Mouse (Mus musculus): ENCODE data around the gene Cfb.
"Not testable (repeated sequence)": the region's sequence is repeated elsewhere in the genome, so short reads cannot be mapped to it uniquely, and the experiment has no call there.

The Cfb gene

DNA sequence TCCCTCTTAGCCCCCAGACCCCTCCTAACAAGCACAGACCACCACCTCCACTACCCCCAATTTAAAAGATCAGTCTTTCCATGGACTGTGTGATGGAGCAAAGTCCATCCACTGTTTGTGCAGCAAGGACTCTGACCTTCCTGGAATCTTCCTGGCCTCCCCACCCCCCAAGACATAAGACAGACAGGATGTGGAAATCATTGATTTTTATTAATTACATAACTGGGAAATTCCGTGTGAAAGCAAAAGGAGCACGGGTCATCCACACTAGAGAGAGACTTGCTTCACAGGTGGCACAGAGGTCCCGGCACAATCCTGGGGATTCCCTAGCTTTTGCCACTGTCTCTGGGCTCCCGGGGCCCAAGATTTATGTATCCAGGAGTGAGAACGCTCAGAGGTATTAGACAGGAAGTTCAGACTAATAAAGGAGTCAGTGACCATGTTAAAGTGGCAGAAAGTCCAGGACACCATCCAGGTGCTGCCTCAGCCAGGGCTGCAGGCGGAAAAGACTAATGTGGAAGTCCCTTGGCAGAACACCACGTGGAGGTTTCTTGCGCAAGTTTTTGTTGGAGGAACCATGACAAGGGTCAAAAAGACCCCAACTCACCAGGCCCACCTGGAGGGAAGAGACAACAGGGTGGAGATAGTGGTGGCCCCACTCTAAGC, at the start of gene Cfb:
Gene Cfb, minus strand, starts transcription at position 103 of the 666 bp plus-strand sequence.
- DNase-seq (ENCODE audit: low spot score) = no peak

DNA sequence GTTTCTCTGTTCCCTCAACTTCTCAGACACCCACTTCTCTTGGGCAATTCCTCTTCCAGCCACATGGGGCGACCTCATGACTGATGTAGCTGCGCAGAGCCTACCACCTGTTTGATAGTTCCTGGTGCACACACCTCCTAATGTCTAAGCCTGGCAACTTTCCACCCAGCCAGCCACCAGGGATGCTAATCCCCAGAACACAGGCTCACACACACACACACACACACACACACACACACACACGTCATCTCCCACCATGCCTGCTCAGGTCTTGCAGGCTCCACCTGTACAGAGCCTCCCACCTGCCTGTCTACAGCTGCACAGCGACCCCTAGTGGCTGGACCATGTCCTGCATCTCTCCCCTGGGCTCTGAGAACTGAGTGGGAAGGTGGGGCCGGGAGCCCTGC, 49.6 kb upstream of the Cfb start:
- peak; percentile 77 for DNase-seq (ENCODE audit: low spot score)

DNA sequence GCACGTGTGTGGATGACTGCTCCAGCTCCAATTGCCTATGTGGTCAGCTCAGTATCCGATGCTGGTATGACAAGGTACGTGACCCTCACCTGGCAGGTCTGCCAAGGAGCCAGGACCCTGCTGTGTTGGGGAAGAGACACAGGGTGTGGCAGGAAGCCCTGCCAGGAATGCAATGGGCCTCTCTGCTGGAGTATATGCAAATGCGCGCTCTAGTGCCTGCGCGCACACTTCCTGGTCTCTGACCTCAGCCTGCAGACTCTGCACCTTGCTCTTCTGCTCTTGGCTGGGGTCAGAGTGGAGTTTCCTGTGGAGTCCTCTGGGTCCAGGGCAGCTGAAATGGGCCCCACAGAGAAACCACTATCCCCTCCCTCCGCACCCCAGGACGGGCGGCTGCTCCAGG, 48.7 kb upstream of the Cfb start:
- DNase-seq (ENCODE audit: low spot score) = no peak

DNA sequence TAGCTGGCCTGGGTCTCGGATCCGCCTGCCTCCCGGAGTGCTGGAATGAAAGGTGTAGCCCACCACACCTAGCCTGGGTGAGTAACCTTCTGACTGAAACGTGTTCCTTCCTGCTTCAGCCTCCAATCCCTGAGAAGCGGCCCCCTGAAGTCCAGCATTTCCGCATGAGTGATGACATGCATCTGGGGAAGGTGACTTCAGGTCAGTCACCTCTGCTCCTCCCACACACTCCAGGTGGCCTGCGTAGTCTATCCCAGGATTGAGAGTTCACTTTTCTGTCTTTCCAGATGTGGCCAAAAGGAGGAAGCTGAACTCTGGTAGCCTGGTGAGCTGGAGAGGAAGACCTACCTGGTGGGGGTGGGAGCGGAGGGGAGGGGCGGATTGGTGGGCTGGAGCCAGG, 40.6 kb upstream of the Cfb start:
- no peak for DNase-seq (ENCODE audit: low spot score)

GRCm38 (mm10) chr17:34901948-34902347, 39.6 kb upstream of the Cfb start:
- not testable (repeated sequence) for DNase-seq (ENCODE audit: low spot score)

- DNase-seq (ENCODE audit: low spot score) = not testable (repeated sequence)
Measured at GRCm38 (mm10) chr17:34900826-34901225, 38.5 kb upstream of the Cfb start.

- DNase-seq (ENCODE audit: low spot score) = no peak
Measured at GRCm38 (mm10) chr17:34899890-34900243, 37.5 kb upstream of the Cfb start.

- DNase-seq (ENCODE audit: low spot score) = no peak
Measured at GRCm38 (mm10) chr17:34899053-34899889, 37.0 kb upstream of the Cfb start.

DNA sequence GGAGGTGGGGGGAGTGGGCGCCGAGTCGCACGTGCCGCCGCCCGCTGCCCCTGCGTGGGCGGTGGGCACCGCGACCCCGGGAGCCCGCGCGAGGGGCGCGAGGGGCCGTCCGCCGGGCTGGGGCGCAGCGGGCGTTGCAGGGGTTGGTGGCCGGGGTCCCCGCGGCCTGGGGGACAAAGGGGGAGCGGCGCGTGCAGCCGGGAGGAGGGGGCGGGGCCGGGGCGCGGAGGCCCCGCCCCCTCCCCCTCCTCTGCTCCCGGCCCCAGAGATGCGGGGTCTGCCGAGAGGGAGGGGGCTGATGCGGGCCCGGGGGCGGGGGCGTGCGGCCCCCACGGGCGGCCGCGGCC, 36.4 kb upstream of the Cfb start:
- no peak for DNase-seq (ENCODE audit: low spot score)

- DNase-seq (ENCODE audit: low spot score) = peak; percentile 58
Measured at GRCm38 (mm10) chr17:34898160-34898586, 35.9 kb upstream of the Cfb start, which contains the start of the genes C2 and Ehmt2. C2 (minus strand) TSS chr17:34898265. Ehmt2 (plus strand) TSS chr17:34898469.

DNA sequence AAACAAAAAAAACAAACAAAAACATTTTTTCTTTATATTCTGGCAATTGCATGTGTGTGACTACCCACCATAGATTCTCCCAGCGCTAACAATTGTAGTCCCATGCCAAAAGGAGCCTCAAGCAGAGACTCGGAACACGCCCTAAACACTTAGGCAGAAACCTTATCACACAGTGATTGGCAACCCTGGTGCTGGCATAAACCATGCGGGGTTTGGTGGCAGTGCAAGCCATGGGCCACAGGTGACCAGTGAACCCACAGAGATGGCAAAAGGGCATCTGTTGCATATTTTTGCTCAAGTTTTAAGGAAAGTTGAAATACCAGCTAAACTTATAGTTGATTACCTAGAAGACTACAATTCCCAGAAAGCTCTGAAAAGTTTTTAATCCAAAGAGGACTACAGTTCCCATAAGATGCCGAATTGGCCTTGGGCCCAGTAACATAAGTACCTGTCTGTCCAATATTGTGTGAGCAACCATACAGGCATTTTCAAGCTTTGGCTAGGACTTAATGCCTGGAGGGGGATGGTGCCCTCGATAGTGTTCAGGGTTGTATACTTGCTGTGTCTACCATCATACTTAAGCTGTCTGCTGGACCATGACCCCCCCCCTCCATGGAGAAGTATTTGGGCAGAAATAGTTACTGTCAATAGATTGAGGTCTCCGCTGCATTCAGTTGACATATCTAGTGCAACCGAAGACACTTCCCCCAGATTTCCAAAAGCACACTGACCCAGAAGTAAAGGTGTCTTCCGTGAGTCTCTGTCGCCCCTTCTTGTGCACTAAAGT, 35.2 kb upstream of the Cfb start:
- DNase-seq (ENCODE audit: low spot score) = no peak

DNA sequence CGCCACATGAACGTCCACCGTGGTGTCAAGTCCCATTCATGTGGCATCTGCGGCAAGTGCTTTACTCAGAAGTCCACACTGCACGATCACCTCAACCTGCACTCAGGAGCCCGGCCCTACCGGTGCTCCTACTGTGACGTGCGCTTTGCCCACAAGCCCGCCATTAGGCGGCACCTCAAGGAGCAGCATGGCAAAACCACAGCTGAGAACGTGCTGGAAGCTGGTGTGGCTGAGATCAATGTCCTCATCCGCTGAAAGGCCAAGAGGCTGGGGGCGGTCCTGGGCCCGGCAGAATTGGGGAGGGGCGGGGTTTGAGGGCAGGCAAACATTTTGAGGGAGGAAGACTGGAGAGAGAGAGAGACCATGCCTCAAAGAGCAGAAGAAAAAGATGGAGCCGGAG, 34.0 kb upstream of the Cfb start:
- no peak for DNase-seq (ENCODE audit: low spot score)

DNA sequence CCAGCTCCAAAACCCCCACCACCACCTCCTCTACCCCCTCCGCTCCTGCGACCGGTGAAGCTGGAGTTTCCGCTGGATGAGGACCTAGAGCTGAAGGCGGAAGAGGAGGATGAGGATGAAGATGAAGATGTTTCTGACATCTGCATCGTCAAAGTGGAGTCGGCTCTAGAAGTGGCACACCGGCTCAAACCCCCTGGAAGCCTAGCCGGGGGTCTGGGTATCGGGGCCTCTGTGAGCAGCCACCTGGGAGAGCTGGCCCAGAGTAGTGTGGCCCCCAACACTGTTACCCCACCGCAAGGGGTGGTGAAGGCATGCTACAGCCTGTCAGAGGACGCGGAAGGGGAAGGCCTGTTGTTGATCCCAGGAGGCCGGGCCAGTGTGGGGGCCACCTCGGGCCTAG, 33.4 kb upstream of the Cfb start:
- DNase-seq (ENCODE audit: low spot score) = no peak

DNA sequence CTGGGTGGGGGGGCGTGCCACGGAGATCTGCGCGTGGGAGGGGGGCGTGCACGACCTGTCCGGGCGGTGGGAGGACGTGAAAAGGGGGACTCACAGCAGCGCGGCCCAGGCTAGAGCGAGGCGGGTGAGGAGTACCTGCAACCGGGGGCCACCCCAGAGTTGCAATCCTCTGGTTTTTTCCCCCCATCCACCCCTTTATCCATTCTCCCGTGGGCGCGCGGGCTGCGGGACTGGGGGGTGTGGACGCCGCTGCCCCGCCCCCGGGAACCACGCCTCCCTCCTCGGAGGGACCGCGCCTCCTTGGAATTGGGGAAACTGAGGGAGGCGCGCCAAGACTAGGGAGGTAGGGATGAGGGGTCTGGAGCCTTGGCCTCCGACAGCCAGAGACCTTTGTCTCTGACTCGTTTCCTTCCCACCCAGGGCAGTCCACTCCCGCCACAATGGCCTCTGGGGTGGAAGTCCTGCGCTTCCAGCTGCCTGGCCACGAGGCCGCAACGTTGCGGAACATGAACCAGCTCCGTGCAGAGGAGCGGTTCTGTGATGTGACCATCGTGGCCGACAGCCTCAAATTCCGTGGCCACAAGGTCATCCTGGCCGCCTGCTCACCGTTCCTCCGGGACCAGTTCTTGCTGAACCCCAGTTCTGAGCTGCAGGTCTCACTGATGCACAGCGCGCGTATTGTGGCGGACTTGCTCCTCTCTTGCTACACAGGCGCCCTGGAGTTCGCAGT, 32.6 kb upstream of the Cfb start:
- DNase-seq (ENCODE audit: low spot score) = no peak

DNA sequence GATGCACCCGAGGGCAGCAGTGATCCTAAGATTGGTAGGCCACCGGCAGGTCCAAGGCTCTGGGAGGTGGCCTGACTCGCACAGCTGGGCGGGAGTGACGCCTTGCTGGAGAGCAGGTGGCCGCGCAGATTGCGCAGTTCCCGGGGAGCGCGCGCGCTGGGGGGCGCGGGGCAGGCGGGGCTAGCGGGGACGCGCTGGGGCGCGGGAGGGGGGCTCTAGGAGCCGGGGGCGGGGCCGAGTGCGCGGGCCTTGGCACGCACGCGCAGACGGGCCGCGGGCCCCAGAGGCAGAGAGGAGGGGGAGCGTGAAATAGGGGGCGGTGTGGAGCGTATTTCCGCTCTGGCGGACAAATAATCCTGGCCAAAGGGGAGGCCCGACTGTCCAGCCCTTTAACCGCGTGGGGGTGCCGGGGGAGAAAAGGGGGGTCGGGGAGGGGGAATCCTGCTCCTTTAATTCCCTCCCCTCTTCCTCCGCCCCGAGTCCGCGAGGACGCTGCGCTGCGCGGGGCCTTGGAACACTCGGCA, 31.8 kb upstream of the Cfb start:
- DNase-seq (ENCODE audit: low spot score) = peak; percentile 65

DNA sequence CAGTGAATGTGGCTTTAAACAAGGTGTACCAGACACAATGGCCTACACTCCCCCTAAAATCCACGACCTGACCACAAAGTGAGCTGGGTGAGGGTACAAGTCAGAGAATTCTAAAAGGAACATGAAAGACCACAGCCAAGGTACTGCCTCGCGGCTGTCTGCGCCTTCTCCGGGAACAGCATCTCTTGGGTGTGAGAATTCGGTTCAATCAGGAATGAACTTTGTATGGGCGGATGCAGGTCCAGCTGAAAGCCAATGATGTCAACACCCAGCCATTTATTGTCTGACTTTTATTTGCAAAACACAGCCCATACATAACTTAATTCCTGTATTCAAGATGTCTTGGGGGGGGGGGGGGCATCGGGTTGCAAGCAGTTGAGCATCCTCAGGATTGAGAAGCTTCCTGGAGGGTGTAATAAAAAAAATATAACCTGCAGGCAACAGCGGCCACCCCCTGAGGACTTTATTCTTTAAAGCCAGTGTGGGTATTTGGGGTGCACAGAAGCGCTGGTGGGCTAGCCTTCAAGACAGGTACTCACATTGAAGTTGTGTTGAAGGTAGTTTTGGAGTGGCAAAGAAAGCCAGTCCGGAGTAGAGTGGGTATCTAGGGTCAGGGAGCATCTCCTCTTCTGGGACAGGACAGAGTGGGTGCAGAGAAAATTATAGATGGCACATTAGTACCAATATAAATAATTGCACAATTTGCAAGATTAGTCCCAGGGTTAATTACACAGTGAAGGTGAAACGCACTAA, 30.9 kb upstream of the Cfb start:
- no peak for DNase-seq (ENCODE audit: low spot score)

DNA sequence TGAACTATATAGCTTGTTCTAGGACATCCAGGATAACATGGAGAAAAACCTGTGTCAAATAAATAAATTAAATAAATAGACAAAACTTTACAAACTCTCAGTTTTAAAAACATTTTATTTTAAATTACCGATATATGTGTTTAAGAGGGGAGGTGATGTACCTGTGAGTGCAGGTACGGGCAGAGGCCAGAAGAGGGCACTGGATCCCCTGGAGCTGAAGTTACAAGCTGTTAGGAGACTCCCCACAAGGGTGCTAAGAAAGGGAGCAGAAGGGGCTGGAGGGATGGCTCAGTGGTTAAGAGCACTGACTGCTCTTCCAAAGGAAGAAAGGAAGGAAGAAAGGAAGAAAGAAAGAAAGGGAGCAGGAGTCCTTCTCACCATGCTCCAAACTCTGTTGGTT, 29.1 kb upstream of the Cfb start:
- DNase-seq (ENCODE audit: low spot score) = no peak

DNA sequence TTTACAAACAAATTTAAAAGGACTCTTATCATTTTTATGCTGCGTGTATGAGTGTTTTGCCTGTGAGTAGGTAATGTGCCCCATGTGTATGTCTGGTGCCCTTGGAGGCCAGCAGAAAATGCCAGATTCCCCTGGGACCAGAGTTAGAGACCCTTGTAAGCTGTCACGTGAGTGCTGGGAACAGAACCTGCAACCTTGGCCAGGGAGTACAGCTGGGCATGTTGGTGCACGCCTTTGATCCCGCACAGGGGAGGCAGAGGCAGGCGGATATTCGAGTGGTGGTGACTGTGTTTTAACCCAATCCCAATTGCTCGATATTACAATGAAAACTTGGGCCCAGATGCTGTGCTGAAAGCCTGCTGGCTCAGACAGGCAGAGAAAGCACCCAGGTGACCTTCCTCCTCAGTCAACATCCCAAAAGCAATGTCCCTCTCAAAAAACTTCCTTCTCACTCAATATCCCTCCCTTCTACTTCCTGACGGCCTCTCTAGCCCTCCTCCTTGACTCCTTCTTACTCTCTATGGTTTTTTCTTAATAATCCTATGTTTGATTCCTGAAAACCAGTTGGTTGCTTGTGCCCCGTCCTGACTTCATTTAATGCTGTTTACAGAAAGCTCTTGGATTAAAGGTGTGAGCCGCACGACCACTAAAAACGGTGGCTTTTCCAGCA, 27.9 kb upstream of the Cfb start:
- DNase-seq (ENCODE audit: low spot score) = no peak

DNA sequence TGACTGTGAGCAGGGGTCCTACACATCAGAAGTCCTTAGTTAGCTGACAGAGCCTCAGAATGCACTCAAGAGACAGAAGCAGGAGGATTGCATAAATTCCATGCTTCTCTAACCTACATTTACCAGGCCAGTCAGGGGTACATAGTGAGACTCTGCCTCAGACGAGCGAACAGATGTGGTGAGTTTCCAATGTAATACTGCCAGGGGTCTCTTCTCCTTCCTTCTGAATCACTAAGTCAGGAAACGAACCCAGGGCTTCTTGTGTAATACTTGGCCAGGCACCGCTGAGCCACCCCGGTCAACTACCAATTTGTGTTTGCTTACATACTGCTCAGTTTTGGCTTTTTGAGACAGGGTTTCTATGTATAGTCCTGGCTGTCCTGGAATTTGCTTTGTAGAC, 25.6 kb upstream of the Cfb start:
- no peak for DNase-seq (ENCODE audit: low spot score)

- no peak for DNase-seq (ENCODE audit: low spot score)
Measured at GRCm38 (mm10) chr17:34885615-34886014, 23.3 kb upstream of the Cfb start.

- no peak for DNase-seq (ENCODE audit: low spot score)
Measured at GRCm38 (mm10) chr17:34884704-34885103, 22.4 kb upstream of the Cfb start.
